Mouse (Mus musculus): ENCODE results near the gene Olfr1133.
"Not testable (repeated sequence)": the region's sequence is repeated elsewhere in the genome, so short reads cannot be mapped to it uniquely, and the experiment has no call there.

The Olfr1133 gene

DNA sequence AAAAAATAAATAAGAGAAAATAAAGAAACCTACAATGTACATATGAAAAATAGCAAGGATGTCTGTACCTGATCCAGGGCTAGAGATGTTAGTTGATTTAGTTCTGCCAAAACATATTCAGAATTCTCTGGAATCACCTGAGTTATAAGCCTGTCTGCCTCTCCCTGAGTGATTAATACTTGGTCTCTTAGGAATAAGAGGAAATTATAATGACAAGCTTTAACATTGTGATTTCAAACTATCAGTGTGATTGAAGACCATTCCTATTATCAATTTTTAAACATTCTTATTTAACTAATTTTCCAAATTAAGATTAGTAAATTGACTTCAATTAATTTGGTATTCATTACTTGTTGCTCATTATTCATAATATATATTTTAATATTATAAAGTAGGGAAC is at the start of gene Olfr1133:
Olfr1133 (minus strand) TSS at position 101 of the 400 bp plus-strand sequence.
- no peak for DNase-seq (ENCODE audit: extremely low read depth, insufficient read length, low spot score)

- no peak for DNase-seq (ENCODE audit: extremely low read depth, insufficient read length, low spot score)
Observed at GRCm38 (mm10) chr2:87693847-87694246, 46.7 kb upstream of the Olfr1133 start, which contains the start of gene Olfr1136. Gene Olfr1136 (minus strand): TSS chr2:87693947.

DNA sequence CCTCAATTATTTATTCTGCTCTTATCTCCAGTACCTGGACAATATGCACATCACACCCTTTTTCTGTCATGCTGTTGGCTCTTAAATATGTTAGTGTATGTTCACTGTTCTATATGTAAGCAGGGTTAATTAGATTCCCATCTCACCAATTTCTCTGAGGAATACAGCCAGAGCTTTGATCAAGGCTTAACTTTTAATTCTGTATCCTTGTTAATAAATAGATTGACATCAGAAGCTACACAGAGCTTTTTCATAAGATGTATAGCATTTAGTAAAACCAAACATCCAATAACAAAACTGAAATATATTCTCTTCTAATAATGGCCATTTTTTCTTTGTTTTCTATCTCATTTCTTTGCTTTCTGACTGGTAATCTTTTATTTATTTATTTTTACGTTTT is 26.4 kb upstream of the Olfr1133 start, which contains the start of gene Olfr1135:
Olfr1135 (minus strand) TSS at position 101 of the 400 bp plus-strand sequence.
- no peak for DNase-seq (ENCODE audit: extremely low read depth, insufficient read length, low spot score)

GRCm38 (mm10) chr2:87658360-87658759 is 11.2 kb upstream of the Olfr1133 start, which contains the start of gene Olfr1134:
Gene Olfr1134 (minus strand): TSS chr2:87658460.
- DNase-seq (ENCODE audit: extremely low read depth, insufficient read length, low spot score) = no peak

DNA sequence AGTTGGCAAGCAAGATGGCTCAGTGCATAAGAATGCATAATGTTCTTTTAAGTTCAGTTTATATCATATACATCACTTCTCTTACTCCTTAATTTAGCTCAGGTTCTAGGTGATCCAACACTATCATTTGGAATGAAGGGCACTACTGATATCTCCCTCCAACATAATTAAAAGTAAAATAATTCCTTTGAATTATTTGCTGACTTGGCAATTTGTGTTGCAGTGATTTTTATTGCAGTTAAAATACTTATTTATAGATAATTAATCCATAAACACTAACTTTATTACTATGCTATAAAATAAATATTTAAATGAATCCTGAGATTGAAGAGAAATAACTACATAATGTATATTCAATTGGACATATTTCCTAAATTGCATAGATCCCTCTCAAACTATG is 4.7 kb downstream of the Olfr1133 start:
- no peak for DNase-seq (ENCODE audit: extremely low read depth, insufficient read length, low spot score)

- DNase-seq (ENCODE audit: extremely low read depth, insufficient read length, low spot score) = no peak
Observed at GRCm38 (mm10) chr2:87637435-87637834, 9.7 kb downstream of the Olfr1133 start, which contains the start of gene Olfr1132. Gene Olfr1132 (minus strand): TSS chr2:87637535.

GRCm38 (mm10) chr2:87626804-87627203 is 20.4 kb downstream of the Olfr1133 start, which contains the start of gene Olfr1131:
Gene Olfr1131 (plus strand): TSS chr2:87627104.
- no peak for DNase-seq (ENCODE audit: extremely low read depth, insufficient read length, low spot score)

GRCm38 (mm10) chr2:87605912-87606311 is 41.3 kb downstream of the Olfr1133 start, which contains the start of gene Olfr1130:
Gene Olfr1130 (plus strand): TSS chr2:87606212.
- not testable (repeated sequence) for DNase-seq (ENCODE audit: extremely low read depth, insufficient read length, low spot score)

All from 3134 (cell line).